Mouse (Mus musculus) G1E (cell line): Measurements from ENCODE around the gene Gm28308.

Source experiments
- CTCF ChIP-seq: IDR thresholded peaks from 2 replicates; pipeline ENCODE4 v1.5.1; 2012; ENCODE audit warnings: low read depth, low read length, inconsistent platforms, mixed read lengths
- GATA1 ChIP-seq: IDR thresholded peaks from 2 replicates; pipeline ENCODE4 v1.6.1; 2012; ENCODE audit warnings: borderline replicate concordance, low read length, inconsistent platforms, mixed read lengths
- GATA2 ChIP-seq: IDR thresholded peaks from 2 replicates; pipeline ENCODE4 v1.6.1; 2012; ENCODE audit warnings: low read depth, low read length, inconsistent platforms, borderline replicate concordance
- POLR2AphosphoS5 ChIP-seq: IDR thresholded peaks from 2 replicates; pipeline ENCODE4 v1.6.1; 2012; ENCODE audit warnings: low read depth, low read length, inconsistent platforms; ENCODE audit not compliant: insufficient replicate concordance
- TAL1 ChIP-seq: conservative IDR thresholded peaks from 2 replicates; pipeline ENCODE4 v1.6.1; 2012; ENCODE audit warnings: low read depth, low read length, inconsistent platforms, mixed read lengths

DNA sequence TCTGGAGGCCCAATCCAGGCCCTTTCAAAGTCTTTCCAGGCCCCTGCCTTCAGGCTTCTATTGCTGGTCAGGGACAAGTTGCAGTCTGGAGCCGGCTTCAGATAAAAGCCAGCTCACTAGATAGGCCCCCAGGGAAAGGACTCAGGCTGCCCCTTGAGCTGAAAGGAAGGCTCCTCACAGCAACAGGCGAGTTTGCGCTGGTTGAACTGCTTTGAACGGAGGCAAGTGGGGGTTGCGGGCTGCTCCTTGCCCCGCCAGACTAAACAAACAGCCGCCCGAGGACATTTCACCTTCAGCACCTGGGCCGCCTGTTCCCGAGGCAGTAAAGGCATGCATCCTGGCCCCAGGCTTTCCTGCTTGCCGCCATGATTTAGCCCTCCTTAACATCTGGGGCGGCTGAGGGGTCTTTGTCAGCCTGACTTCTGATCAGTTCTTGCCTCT, 30.6 kb upstream of the Gm28308 start:
- TF ChIP-seq CTCF (no peak), GATA2 (no peak), POLR2AphosphoS5 (no peak), TAL1 (no peak), GATA1 (no peak)
